Mouse (Mus musculus) gastrocnemius, postnatal 4 days (tissue): ENCODE results near the gene Ccdc137. TPM values are rescaled to one million over a fixed set of nuclear protein-coding genes. Genes with fewer than 3 reads are reported as not detected.

Experiments used
- DNase-seq, 2 experiments: peaks; one replicate each; pipeline ENCODE4 v3.0.0; 2021 to 2022; ENCODE audit warnings: low spot score in 2 of 2, mixed read lengths in 2 of 2
- total RNA-seq, 2 experiments: library from RNA; stranded (reverse); gene quantifications; 2 replicates each; pipeline ENCODE4 v1.2.3; 2021

Gene Ccdc137
- total RNA-seq, 2 experiments from 2014 or later, result 8.9 to 10.1 TPM

DNA sequence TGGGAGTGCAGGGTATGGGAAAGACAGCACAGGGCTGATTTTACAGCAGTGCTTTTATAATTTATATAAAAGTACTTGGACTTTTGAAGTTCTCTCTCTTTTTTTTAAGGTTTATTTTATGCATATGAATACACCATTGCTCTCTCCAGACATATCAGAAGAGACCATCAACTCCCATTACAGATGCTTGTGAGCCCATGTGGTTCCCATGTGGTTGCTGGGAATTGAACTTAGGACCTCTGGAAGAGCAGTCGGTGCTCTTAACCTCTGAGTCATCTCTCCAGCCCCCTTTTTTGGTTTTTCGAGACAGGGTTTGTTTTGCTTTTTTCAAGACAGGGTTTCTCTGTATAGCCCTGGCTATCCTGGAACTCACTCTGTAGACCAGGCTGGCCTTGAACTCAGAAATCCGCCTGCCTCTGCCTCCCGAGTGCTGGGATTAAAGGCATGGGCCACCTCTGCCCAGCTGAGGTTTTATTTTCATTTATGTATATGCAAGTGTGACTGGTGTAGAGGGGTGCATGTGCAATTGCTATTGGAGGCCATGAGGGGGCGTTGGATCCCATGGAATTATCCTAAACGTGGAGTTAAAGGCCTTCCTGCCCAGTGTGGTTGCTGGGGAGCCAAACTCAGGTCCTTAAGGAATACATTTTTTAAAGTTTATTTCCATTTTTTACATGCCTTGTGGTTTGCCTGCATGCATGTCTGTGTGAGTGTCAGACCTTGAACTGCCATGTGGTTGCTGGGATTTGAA, 1.1 kb downstream of the Ccdc137 start:
- DNase-seq, result no peak

DNA sequence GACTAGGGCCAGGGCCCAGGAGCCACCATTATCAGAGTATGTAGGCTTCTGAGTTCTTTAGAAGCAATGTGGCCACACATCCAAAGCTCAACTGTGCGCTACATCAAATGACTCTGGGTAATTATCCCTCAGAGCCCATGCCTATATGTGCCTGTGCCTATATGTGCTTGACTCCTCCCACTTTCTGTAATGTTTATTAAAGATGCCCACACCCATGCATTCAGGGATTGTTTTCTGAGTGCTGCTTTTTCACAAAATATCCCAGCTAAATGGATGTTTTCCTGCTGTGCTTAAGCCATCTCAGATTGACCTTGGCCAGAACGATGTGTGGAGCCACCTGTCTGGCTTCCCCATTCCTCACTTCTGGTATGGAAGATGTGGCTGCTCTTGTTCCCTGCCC, 5.6 kb downstream of the Ccdc137 start:
- DNase-seq, result no peak

DNA sequence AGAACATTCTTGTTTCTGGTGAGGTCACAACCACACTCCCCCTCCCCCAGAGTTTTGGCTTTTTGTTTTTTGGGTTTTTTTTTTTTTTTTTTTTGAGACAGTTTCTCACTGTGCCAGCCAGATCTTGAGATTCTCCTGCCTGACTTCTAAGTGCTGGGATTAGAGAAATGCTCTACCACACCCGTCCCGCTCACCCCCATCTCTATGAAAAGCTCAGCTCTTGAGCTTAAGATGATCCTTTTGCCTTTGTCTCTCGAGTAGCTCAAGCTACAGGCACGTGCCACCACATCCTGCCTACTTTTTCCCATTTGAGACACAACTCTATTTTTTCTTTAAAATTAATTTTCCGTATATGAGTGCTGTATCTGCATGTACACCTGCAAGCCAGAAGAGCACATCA, 6.5 kb downstream of the Ccdc137 start:
- no peak for DNase-seq

DNA sequence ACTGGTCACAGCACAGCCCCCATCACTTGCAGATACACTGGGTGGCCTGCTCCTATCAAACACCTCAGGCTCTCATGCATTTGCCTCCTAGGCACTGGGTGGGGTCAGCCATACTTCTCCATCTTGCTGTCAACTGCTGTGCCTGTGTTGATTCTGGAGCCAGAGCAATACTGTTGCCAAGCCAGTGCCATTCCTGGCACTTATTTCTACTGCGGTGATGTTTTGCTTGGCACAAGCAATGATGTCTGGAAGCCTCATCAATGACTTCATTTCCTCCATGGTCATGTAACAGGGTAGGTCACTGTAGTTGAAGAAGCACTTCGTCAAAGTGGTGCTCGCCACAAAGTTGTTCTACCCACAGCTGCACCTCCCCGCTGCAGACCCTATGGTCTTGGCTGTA, 7.6 kb downstream of the Ccdc137 start:
- DNase-seq, result no peak

DNA sequence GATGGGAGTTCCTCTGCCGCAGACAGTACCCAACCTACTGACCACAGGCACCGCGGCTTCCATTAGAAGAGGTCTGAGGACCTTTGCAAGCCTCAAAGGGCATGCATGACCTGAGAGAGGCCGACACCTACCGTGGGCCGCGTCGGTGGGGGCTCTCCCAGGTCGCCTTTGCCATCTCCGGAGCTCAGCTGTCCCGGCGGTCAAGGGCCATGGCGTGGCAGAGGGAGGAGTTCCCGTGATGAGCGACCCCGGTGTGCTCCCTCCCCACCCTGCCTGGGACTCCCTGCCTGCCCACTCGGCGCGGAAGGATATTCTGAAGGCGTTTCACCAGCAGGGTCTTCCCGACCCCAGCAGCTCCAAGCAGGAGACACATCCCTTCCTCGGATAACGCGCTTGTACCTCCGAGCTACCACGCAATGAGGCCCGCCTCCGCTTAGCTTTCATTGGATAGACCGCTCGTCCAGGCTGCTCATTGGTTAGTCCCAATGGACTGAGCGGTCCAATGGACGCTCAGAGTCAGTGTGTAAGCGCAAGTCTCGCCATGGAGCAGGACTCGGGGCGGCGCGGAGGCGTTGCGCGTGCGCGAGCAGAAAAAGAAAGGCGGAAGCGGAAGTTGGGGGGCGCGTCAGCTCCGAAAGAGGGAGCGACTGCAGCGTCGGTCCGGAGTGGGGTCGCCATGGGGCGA, 9.3 kb downstream of the Ccdc137 start, which contains the start of gene Arl16:
Arl16 (minus strand) TSS at position 557 of the 685 bp plus-strand sequence.
- DNase-seq, result peak; percentile 85 to 93

DNA sequence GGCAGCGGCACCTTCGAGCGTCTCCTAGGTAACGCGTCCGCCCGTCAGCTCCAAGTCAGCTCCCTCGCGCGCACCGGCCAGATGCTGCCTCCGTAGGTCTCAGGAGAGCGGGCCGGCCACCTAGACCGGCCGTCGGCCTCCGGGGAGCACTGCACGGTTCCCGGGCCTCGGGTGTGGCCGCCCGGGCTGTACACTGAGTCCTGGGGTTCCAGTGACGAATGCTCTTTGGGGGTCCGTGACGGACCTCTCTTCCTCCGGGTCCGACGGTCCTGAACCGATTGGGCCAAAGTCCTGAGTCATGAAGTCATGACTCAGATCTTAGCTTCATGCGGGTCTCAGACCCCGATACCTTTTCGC, 9.8 kb downstream of the Ccdc137 start:
- DNase-seq, result no peak

DNA sequence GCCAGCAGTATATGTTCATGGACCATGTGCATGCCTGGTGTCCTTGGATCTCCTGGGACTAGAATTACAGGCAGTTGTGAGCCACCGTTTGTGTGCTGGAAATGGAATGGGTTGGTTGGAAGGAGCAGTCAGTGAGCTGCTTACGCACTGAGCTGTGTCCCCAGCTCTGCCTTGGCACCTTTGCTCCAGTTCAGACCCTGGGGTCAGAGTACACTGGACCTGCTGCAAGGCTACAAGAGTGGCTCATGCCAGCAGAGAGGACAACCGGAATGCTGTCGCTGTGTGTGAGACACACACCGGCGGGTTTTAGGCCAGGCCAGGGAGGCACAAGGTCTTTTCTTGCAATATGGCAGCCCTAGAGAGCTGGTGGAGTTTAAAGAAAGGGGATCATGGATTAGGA, 14.1 kb downstream of the Ccdc137 start:
- no peak for DNase-seq

DNA sequence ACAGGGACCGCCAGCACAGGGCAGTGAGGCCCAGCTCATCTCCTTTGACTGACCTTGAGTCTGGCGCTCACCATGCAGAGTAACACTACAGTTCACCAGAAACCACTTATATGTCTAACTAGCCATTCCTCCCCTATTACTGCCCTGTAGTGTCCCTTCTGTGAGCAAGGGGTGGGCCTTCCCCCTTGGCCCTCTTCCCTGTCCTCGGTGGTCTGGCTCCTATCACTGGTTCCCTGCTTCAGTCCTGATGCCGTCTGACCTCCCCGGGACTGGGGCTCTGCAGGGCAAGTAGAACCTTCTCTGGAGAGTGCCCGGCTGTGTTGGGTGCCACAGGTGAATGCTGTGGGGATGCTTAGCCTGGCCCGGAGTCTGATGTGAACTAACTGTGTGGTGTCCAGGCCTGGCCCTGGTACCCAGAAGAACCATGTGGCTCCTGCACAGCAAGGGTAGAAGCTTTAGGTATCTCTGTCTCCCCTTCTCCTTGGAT, 25.6 kb downstream of the Ccdc137 start:
- DNase-seq, result no peak

DNA sequence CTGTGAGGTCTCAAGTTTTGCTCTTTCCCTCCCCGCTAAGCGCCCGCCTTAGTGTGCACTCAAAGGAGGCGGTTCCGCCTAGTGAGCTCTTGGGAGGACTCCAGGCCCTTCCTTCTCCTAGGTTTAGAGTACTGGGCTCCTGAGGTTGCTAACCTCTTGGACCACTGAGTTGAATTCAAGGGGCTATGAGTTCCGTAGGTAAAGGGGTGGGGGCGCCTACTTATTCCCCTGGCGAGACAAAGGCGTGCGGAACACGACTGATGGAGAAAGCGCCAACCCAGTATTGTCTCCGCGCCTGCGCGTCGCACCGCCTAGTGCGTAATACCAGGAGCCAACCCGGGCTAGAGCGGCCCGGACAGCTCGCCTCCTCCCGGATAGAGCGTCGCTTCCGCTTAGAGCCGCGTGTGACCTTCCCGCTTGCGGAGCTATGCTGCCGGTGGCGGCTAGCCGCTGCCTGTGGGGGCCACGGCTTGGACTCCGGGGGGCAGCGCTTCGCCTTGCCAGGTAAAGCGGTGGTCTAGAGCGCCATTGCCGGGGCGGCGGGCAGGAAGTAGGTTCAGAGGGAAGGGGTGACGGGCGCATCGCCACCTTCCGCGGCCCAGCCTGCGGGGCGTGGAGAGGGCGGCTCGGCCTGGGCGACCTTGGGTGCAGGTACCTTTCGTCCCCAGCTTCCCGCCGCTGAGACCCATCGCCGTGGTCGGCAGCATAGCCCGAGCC, 26.5 kb downstream of the Ccdc137 start, which contains the start of gene Mrpl12:
Mrpl12 (plus strand) TSS at position 349 of the 717 bp plus-strand sequence.
- peak; percentile 72 to 88 for DNase-seq

DNA sequence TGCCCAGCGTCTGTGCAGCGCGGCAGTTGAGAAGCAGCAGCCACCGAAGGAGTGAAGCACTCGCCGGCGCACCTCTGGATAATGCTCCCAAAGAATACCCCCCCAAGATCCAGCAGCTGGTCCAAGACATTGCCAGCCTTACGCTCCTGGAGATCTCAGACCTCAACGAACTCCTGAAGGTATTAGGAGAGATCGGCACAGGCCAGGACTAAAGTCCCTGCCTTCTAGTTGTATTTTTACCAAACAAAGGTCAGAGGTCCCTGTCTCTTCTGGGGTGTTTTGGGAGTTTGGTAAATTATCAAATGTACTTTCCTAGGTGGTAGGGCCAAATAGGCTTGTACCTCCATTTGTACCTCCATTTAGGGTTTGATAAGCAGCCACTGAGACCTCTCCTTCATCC, 27.3 kb downstream of the Ccdc137 start:
- no peak for DNase-seq

DNA sequence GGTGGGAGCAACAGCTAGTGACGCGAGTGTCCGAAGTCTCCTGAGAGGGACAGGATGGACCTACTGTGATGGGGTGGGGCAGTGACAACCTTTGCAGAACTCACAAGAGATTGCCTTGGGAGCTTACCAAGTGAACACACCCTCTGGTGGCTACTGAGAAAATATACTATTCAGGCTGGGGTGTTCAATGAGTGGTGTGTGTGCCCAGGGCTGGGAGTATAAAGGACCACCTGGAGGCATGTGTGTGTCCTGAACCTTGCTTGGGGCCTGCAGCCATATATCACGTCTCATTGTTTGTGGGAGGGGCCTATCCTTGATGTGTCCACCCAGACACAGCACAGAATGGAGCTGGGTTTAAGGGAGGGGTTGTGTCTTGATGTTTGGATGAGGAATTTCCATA, 30.6 kb downstream of the Ccdc137 start:
- DNase-seq, result no peak

DNA sequence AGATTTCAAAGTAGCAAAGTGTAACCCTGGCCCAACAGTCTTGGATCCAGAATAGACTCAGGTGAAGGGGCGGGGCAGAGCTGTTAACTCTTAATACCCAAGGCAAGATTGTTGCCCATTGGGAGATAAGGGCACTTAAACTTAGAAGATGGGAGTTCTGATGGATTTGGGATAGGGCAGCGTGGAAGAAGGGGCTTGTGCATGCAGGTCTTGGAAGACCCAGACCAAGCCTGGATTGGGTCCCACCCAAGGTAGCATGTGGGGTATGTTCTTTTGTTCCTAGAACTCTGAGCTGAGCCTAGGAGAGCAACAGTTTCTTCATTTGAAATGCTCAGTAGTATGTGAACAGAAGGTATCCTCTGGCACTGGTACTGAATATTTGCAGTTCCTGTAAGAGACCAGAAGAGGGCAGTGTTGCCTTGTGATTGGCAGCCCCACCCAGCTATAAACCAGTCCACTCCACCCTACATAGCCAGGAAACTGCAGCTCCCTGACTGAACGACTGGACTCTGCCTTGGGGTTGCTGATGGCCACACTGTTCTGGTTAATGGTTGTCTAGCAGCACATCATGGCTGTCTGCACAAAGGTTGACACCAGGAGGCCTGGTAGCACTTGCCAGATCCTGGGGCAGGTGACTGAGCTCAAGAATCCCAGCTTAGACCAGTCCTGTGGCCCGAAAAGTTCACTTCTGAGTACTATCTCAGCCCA, 31.3 kb downstream of the Ccdc137 start:
- DNase-seq, result peak in 1 of 2 experiments; percentile 62

DNA sequence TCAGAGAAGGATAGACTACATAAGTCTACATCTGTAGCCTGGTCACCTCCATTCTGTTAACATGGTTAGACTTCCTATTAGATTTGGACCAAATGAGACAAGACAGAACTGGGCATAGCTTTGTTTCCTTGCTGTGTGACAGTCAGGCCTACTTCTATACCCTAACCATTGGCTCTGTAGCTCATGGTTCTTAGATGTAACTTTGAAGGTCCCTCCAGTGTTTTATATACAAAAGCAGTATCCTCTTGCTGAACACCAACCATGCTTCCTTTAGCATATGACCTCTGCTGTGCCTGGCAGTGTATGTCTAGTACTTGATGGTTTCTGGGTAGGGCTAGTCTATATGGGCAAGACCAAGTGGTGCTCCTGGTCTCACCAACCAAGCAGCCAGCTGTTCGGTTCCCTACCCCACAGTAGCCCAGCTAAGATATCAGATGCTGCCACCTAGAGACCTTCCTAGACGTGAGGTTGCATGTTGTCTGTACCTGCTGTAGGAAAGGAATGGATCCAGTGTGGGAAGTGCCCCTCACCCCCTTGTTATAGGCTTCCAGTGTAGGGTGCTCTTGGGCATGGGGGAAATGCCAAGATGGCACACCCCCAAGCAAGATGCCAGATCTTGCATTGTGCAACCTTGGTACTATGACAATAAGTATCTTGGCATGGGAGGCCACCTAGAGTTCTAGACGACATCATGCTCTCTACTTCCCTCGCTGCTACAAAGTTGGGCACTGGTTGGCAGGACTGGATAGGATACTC, 32.6 kb downstream of the Ccdc137 start:
- DNase-seq, result no peak

DNA sequence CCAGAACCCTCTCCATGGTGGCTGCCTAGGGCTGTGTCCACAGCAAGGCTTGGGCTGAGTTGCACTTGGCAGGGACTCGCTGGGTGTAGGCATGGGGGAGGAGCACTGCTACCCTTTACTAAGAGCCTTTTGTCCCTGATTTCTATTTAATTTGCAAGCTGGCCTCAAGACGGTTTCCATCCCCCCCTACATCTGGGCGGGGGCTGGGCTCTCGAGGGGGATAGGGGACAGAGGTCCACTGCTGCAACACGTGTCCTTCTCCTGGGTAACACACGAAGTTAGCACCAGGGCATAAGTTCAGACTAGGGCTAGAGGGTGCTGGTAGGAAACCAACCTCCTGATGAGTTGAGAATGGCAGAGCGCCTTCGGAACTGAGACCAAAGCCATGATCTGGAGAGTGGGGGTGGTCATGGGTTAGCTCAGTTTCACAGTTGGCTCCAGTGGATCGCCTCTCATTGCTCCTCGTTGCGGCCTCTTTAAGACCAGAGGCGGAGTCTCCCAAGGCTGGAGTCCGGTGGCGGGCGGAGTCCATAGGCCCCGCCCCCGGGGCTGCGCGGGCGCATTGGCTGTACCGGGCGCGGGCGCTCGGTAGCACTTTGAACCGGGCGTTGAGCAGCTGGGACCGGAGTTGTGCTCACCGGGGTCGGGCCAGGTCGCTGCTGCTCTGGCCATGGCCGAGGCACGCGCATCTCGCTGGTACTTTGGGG, 33.6 kb downstream of the Ccdc137 start, which contains the start of gene Slc25a10:
Slc25a10 (plus strand) TSS at position 524 of the 707 bp plus-strand sequence.
- DNase-seq, result peak; percentile 76 to 90

DNA sequence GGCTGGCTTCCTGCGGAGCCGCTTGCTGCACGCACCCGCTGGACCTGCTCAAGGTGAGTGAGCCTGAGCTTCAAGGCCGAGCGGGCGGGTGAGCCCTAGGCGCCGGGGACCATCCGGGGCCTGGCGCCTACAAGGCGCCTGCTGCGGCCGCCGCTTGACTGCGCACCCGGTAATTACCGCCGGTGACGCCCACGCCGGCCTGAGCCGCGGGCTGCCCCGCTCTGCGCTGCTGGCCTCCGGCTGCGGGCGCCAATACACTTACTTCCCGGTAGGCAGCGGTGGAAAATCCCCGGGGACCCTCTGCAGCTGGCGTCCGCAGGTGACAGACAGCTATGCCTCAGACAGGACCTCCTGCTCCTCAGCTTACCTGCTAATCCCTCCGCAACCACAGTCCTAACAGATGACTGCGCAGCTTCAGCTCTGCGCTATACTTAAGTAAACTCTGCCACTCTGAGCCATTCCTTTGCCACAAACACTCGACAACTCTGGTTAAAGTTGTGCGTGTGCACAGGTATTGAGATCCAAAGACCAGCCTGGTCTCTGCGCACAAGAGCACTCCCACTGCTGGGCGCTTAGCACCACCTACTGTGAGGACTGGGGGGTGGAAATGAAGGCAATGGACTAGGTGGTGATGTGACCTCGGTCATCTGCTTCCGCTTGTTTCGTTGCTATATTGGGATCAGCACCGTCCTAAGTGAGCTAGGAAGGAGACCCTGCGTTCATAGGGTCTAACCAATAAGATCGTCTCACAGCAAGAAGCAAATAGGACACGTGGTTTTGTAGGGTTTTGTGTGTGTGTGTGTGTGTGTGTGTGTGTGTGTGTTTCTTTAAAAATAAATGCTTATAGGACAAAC, 34.3 kb downstream of the Ccdc137 start:
- DNase-seq, result no peak

DNA sequence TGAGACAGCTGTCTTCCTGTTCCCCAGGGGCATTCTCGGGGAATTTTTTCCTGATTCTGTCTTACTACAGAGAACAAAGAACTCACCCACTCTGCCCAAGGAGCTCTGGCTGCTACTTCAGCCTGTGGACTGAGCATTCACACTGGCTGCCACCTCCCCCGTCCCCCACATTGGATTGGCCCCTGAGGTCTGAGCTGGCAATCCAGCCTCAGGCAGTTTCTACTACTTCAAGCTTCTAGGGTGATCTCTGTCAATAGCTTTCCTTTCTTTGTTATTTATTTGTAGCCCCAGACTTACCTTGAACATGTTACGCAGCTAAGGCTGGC, 34.9 kb downstream of the Ccdc137 start:
- no peak for DNase-seq

DNA sequence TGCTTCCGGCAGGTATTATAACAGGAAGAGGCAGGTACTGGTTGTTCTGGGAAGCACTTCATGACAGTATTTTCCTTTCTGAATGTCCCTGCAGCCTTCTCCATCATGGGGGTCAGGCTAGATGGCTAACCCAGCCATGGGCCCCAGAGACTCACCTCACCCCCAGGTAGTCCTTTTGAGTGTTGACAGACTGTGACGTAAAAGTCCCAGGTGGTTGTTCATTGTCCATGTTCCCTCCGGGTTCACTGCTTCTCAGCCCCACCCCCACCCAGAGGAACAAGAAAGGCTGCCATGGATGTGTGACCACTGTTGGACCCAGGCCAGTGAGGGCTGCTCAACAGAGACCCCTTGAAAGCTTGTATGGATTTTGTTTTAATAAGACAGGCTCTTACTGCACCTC, 35.4 kb downstream of the Ccdc137 start:
- DNase-seq, result no peak

DNA sequence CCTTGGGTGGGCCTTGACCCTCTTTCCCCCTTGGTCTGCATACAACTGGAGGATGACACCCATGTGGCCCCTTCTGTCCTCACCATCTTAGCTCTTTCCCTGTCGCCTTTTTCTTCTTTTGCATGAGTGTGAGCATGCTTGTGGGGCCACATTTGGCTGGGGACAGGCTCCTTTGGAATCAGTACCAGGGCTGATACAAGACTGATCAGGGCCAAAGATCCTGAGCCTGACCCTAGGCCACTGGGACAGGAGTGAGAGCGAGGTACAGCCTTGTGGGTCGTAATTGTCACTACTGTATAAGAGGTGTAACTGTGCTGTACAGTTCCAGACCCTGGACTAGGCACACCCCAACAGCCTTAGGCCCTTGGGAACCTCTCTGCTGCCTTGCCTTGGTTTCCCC, 36.0 kb downstream of the Ccdc137 start:
- no peak for DNase-seq

DNA sequence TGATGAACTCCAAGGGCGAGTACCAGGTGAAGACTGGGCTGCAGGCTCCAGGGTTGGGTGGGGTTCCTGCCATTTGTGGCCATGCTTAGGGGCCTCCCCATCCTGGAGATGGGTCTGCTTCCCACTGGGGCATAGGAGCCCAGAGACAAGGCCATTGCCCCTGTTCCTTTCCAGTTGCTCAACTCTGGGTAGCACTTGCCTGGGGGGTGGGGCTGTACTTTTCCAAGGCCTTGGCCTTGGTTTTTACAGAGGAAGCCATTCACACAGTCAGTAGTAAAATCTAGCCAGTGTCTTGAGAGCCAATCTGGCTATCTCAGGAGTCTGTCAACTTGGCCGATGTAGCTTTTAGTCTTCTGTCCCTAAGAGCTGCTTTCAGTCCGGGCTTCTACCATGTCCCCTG, 39.5 kb downstream of the Ccdc137 start:
- DNase-seq, result no peak
